Mouse (Mus musculus) frontal cortex, postnatal 25 days (tissue): ENCODE data around the gene Chn1.
"Not testable (repeated sequence)": the region's sequence is repeated elsewhere in the genome, so short reads cannot be mapped to it uniquely, and the experiment has no call there.

ENCODE experiments used
- DNase-seq, 2 experiments: peaks; one replicate each; pipeline ENCODE4 v3.0.0; 2022; ENCODE audit warnings: low spot score in 2 of 2

Chn1 gene

GRCm38 (mm10) chr2:73774786-73775682 is at the start of gene Chn1:
TSS of gene Chn1 (minus strand) at chr2:73775346.
- peak; percentile 62 to 63 for DNase-seq

GRCm38 (mm10) chr2:73818742-73819141 is 43.6 kb upstream of the Chn1 start:
- no peak for DNase-seq

DNA sequence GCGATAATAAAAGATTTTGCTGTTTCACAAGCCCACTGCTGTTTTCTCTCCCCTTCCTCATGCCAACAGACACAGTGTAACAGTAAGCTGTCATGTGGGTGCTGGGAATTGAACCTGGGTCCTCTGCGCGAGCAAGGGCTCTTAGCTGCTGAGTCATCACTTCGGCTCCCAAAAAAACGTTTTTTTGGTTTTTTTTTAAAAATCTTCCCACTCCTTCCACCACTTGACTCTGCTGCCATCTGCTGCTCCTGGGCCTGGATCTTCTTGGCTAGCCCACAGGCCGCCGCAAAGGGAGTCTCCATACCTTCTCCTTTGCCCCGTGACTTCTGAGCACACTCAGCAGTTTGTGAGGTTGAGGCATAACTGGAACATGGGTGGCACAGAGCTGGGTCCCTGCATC is 32.5 kb upstream of the Chn1 start:
- no peak for DNase-seq

- DNase-seq, result not testable (repeated sequence)
Measured at GRCm38 (mm10) chr2:73800127-73800526, 25.0 kb upstream of the Chn1 start.

GRCm38 (mm10) chr2:73798786-73799185 is 23.6 kb upstream of the Chn1 start:
- DNase-seq, result no peak

DNA sequence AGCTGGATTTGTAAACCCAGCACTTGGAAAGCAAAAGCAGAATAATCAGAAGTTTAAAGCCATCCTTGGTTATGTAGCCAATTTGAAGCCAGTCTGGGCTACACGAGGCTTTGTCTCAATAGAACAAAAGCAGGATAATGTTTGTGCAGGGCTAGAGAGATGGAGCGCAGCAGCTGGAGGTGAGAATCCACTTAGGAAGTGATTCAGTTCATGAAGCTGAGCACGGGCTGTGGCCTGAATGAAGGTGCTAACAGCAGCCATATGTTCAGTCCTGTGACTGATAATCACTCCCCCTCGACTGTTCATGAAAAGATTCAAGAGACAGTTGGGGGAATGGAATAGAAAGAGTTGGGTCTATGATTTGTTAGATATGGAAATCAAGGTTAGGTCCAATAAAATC is 23.0 kb upstream of the Chn1 start:
- DNase-seq, result no peak

DNA sequence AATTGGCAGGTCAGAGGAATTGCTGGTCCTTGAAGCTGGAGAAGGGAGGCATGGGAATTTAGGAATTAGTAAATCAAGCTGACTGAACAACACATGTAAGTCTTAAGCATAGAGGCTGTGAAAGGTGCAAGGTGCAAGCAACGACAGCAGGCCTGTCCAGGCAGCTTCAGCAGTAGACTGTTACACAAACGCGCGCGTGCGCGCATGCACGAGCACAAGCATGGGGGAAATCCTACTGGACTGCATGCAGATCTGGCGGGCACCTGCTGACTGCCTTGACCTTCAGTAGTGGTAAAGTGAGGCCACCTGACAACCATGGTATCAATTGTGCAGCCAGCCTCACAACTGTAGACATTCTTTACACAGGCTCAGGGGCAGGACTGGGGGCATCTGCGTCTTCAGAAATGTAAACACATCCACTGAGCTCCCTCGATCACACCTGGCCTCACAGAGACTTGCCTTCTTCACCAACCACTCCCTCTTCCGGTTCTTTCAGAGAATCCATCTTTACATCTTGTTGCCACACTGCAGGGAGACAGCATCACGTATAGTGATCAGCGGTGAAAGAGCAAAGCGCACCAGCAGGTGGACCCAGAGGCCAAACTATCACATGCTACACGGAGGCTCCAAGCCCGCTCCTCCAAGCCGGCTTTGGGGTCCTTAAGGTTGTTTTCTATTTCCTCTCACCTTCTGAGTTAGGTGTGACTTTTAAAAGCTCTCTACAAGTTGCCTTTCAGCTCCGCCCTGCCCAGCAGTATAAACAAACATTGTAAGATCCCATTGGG is 16.9 kb upstream of the Chn1 start:
- no peak for DNase-seq

- no peak for DNase-seq
Measured at GRCm38 (mm10) chr2:73790332-73790731, 15.2 kb upstream of the Chn1 start.

DNA sequence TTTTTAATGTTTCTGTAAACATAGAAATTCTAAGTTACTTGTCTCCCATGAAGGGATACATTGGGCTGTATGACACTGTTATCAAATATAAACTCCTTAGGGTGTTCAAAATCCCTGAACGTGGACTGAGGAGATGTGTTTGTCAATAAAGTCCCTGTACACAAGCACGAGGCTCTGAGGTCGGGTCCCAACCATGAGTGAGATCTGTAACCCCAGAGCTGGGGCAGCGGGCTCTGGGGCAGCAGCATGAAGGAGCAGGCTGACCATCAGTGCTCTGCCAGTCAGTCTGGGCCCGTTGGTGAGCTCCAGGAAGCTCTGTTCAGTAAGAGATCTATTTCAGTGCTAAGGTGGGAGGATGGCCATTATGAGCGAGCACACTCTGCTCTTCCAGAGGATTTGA is 13.2 kb upstream of the Chn1 start:
- no peak for DNase-seq

DNA sequence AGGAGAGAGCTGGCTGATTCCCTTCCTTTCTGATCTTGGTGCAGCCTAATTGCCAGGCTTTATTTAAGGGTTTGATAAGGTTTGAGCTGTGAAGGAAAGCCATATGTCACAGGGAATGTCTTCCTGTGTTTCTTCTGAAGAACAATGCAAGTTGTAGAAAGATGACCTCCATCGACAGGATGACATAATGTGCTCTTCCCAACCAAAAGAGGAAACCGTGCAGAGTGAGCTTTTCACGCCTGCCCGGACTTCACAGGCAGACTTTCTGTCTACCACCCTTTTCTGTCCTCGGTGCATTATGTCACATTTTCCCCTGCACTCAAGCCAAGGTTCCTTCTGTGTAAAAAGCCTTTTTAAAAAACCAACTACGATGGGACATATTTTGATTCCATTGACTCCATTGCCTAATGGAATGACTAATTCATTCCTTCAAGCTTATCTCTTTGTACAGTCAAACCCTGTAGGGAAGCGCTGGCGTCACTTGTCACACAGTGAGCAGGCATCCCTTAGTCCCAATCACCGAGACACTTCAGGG is 7.3 kb upstream of the Chn1 start:
- DNase-seq, result no peak

- DNase-seq, result no peak
Measured at GRCm38 (mm10) chr2:73780321-73781010, 5.3 kb upstream of the Chn1 start.

DNA sequence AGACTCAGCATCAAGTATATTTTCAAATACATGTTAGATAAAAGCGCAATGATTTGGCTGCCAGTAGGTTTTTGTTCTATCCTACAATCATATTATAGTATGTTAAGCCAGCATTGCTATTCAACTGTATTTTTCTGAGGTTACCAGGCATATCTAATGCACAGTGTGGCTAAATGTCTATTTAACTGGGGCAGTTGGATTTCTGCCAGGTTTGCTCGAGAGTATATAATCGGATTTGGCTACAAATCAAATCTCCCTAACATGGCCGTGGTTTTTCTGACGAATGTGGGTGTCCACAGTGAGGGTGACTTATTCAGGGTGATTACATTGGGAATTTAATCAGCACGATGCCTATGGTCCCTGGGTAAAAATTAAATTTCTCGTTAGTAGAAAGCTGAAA is 4.7 kb upstream of the Chn1 start:
- DNase-seq, result no peak

- no peak for DNase-seq
Measured at GRCm38 (mm10) chr2:73779016-73779595, 4.0 kb upstream of the Chn1 start.

- no peak for DNase-seq
Measured at GRCm38 (mm10) chr2:73776936-73777335, 1.8 kb upstream of the Chn1 start.

GRCm38 (mm10) chr2:73775683-73776310 is 651 bp upstream of the Chn1 start:
- DNase-seq, result no peak

DNA sequence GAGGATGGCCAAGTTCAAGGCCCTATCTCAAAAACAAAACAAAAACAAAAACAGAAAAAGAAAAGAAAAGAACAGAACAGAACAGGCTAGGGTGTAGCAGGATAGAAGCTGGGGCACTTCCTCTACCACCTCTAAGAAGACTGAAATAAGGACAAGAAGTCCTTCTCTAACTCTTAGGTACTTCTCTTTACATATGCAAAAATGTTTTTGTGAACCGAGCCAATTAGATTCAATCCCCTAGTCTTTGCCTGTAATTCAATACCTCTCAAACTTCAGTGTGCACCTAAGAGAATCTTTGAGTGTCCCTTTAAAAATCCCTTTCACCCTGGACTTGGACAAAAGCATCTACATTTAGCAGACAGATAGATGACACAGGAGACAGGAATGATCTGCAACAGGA is 2.2 kb downstream of the Chn1 start:
- no peak for DNase-seq

GRCm38 (mm10) chr2:73768669-73769068 is 6.5 kb downstream of the Chn1 start:
- DNase-seq, result no peak

DNA sequence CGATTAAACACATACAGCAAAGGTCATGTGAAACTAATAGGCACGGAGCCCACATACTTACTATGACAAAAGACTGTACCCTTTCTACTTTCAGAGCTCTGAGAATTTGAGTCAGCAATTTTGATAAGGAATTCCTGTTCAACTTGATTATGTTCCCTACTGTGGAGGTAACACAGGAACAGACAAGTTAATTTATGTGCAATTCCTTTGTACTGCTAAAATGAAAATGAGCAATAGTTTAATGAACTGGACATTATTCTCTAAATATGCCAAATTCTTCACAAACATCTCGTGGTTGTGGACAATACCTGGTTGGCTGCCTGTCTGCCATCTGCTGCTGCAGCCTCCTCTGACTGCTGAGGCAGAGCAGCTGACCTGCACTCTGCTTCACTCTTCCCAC is 11.6 kb downstream of the Chn1 start:
- no peak for DNase-seq

GRCm38 (mm10) chr2:73759899-73760298 is 15.2 kb downstream of the Chn1 start:
- no peak for DNase-seq

GRCm38 (mm10) chr2:73759027-73759426 is 16.1 kb downstream of the Chn1 start:
- no peak for DNase-seq

GRCm38 (mm10) chr2:73747297-73747696 is 27.8 kb downstream of the Chn1 start:
- no peak for DNase-seq
